Mouse (Mus musculus) hematopoietic stem cell, adult 5-6 weeks (primary cell): Measurements from ENCODE around the gene Dmwd. TPM values are rescaled to one million over a fixed set of nuclear protein-coding genes. Genes with fewer than 3 reads are reported as not detected.

ENCODE experiments used
- ATAC-seq, 2 experiments: fragments of 125-278 bp in 1 of 2; replicated peaks in 1 of 2; 2 replicates each; pipeline ENCODE4 v1.8.0; 2016 to 2017; ENCODE audit warnings: inconsistent platforms in 2 of 2, mild to moderate bottlenecking in 2 of 2, moderate number of reproducible peaks in 2 of 2, low read depth in 1 of 2, moderate TSS enrichment in 1 of 2; ENCODE audit not compliant: low FRiP score in 2 of 2, poor library complexity in 2 of 2, severe bottlenecking in 2 of 2, insufficient read depth in 1 of 2, low TSS enrichment in 1 of 2
- total RNA-seq: library from RNA; stranded (forward); fragments of 172-1452, 232-1000 nt; gene quantifications from 2 replicates; pipeline ENCODE4 v1.2.3, GENCODE M21; 2017

Dmwd gene
- total RNA-seq, 1 experiment from 2014 or later: 13.5 TPM

GRCm38 (mm10) chr7:19107436-19107835 lies 31.4 kb downstream of the Dmwd start:
- ATAC-seq: no peak

- no peak for ATAC-seq
Observed at GRCm38 (mm10) chr7:19109565-19109964, 33.5 kb downstream of the Dmwd start.

GRCm38 (mm10) chr7:19118028-19118771 lies 42.2 kb downstream of the Dmwd start, which contains the start of gene Gm4969:
Gm4969 (minus strand) TSS chr7:19118368.
- no peak for ATAC-seq

GRCm38 (mm10) chr7:19119083-19119482 lies 43.1 kb downstream of the Dmwd start:
- no peak for ATAC-seq

GRCm38 (mm10) chr7:19119631-19120429 lies 43.8 kb downstream of the Dmwd start, which contains the start of gene Fbxo46:
Fbxo46 (plus strand) TSS chr7:19119859.
- peak; percentile 100 for ATAC-seq

GRCm38 (mm10) chr7:19121686-19122085 lies 45.7 kb downstream of the Dmwd start:
- no peak for ATAC-seq

GRCm38 (mm10) chr7:19124713-19125112 lies 48.7 kb downstream of the Dmwd start:
- ATAC-seq: no peak

GRCm38 (mm10) chr7:19127744-19128143 lies 51.7 kb downstream of the Dmwd start:
- no peak for ATAC-seq

GRCm38 (mm10) chr7:19129396-19129795 lies 53.4 kb downstream of the Dmwd start:
- no peak for ATAC-seq

GRCm38 (mm10) chr7:19130657-19131056 lies 54.6 kb downstream of the Dmwd start:
- ATAC-seq: no peak

- ATAC-seq: peak; percentile 98
Observed at GRCm38 (mm10) chr7:19131324-19131848, 55.4 kb downstream of the Dmwd start.

Other genes with a start within 250 kb of the Dmwd start
- 3.1 and 4.6 TPM in 2 replicates for gene Mill2, start 236.3 kb upstream of the Dmwd start, total RNA-seq
- 14.1 and 39.9 TPM in 2 replicates for gene Pglyrp1, start 204.9 kb upstream of the Dmwd start, total RNA-seq
- gene Ccdc61, start 165.8 kb upstream of the Dmwd start, total RNA-seq: 12.6 and 15.5 TPM in 2 replicates
- gene Nova2, start 150.3 kb upstream of the Dmwd start, total RNA-seq: 0.10 TPM in 1 of 2 replicates, not detected in the other
- not detected in 2 replicates for gene Nanos2, start 88.8 kb upstream of the Dmwd start, total RNA-seq
- gene Mypop, start 85.0 kb upstream of the Dmwd start, total RNA-seq: 0.10 and 0.69 TPM in 2 replicates
- 13.1 and 16.8 TPM in 2 replicates for gene Irf2bp1, start 72.2 kb upstream of the Dmwd start, total RNA-seq
- 2.7 and 3.3 TPM in 2 replicates for gene Foxa3, start 52.7 kb upstream of the Dmwd start, total RNA-seq
- 41.0 and 42.4 TPM in 2 replicates for gene Sympk, start 51.9 kb upstream of the Dmwd start, total RNA-seq
- gene Rsph6a, start 21.5 kb upstream of the Dmwd start, total RNA-seq: not detected in 2 replicates
- gene Dmpk, start 7.6 kb downstream of the Dmwd start, total RNA-seq: 3.6 TPM in 1 of 2 replicates, not detected in the other
- 7.9 and 9.3 TPM in 2 replicates for gene Six5, start 18.4 kb downstream of the Dmwd start, total RNA-seq
- gene Gm4969, start 42.1 kb downstream of the Dmwd start, total RNA-seq: 0.50 and 1.1 TPM in 2 replicates
- 7.8 and 8.3 TPM in 2 replicates for gene Fbxo46, start 43.6 kb downstream of the Dmwd start, total RNA-seq
- gene Qpctl, start 73.1 kb downstream of the Dmwd start, total RNA-seq: 3.5 and 4.8 TPM in 2 replicates
- 55.1 and 97.6 TPM in 2 replicates for gene Snrpd2, start 73.5 kb downstream of the Dmwd start, total RNA-seq
- not detected in 2 replicates for gene Gipr, start 89.9 kb downstream of the Dmwd start, total RNA-seq
- 20.0 and 23.6 TPM in 2 replicates for gene Eml2, start 100.2 kb downstream of the Dmwd start, total RNA-seq
- gene Gpr4, start 136.3 kb downstream of the Dmwd start, total RNA-seq: 0.74 and 1.4 TPM in 2 replicates
- gene Opa3, start 152.1 kb downstream of the Dmwd start, total RNA-seq: 19.9 and 26.8 TPM in 2 replicates
- gene Vasp, start 195.6 kb downstream of the Dmwd start, total RNA-seq: 99.8 and 117 TPM in 2 replicates
- gene Ppm1n, start 203.8 kb downstream of the Dmwd start, total RNA-seq: 0.25 TPM in 1 of 2 replicates, not detected in the other
- gene Rtn2, start 206.4 kb downstream of the Dmwd start, total RNA-seq: not detected in 2 replicates
- gene Fosb, start 233.8 kb downstream of the Dmwd start, total RNA-seq: 190 and 280 TPM in 2 replicates